Mouse (Mus musculus): ENCODE data around the gene Olfr1220.

DNA sequence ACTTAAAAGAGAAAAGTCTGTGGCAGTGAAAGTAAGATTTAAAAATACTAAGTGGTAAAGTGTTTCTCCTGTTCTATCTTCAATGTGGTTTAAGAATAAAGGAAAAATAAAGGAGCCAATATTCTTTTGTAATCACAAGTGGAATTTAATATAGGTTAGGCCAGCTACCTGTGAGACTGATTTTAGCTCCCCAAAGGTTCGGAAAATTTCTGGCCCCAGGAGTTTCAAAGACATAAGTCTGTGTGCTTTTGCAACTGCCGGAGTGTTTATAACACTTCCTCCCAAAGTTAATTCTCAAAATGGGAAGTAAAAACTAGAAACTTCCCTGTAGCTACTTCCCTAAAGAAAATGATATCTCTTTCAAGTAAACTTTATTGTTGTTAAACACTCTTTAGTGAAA, 10.5 kb upstream of the Olfr1220 start, which contains the start of gene Olfr1221:
- no peak for TF ChIP-seq POLR2A (IDR thresholded peaks at IDR 0.05; ENCODE audit: control insufficient read depth, low read depth, low read length)
- TF ChIP-seq CTCF (IDR thresholded peaks at IDR 0.05; ENCODE audit: control insufficient read depth, insufficient read depth, insufficient replicate concordance, low read depth, low read length) = no peak

Measured in testis, adult 2 months (tissue).